Mouse (Mus musculus) liver, embryonic 15.5 days (tissue): ENCODE measurements around the gene Olfr1023. TPM values are rescaled to one million over a fixed set of nuclear protein-coding genes. Genes with fewer than 3 reads are reported as not detected.

ENCODE experiments used
- ATAC-seq: fragments of 200-750 bp; cut with Nextera tagmentation; 2 replicates; pipeline ENCODE4 v1.8.0; 2017; ENCODE audit warnings: moderate number of reproducible peaks, mild to moderate bottlenecking, moderate library complexity; ENCODE audit not compliant: insufficient read depth
- H3K27ac ChIP-seq: fragments of 300-500 bp; sonication (generic); replicated peaks from 2 replicates; pipeline ENCODE4 v1.5.1; 2015; ENCODE audit warnings: mild to moderate bottlenecking, inconsistent platforms
- H3K27me3 ChIP-seq: fragments of 300-500 bp; sonication (generic); 2 replicates; pipeline ENCODE4 v1.6.1; 2015; ENCODE audit warnings: mild to moderate bottlenecking, inconsistent platforms
- H3K36me3 ChIP-seq: fragments of 300-500 bp; sonication (generic); replicated peaks from 2 replicates; pipeline ENCODE4 v1.6.1; 2015; ENCODE audit warnings: moderate library complexity, mild to moderate bottlenecking, inconsistent platforms
- H3K4me1 ChIP-seq: fragments of 300-500 bp; sonication (generic); replicated peaks from 2 replicates; pipeline ENCODE4 v1.6.1; 2015; ENCODE audit warnings: inconsistent platforms
- H3K4me2 ChIP-seq: fragments of 300-500 bp; sonication (generic); 2 replicates; pipeline ENCODE4 v1.6.1; 2015; ENCODE audit warnings: moderate library complexity, mild to moderate bottlenecking, inconsistent platforms
- H3K4me3 ChIP-seq: fragments of 300-500 bp; sonication (generic); replicated peaks from 2 replicates; pipeline ENCODE4 v1.5.1; 2015; ENCODE audit warnings: mild to moderate bottlenecking, inconsistent platforms
- H3K9ac ChIP-seq: fragments of 300-500 bp; sonication (generic); 2 replicates; pipeline ENCODE4 v1.6.1; 2015; ENCODE audit warnings: moderate library complexity, mild to moderate bottlenecking, inconsistent platforms
- H3K9me3 ChIP-seq: fragments of 300-500 bp; sonication (generic); replicated peaks from 2 replicates; pipeline ENCODE4 v1.6.1; 2016; ENCODE audit warnings: inconsistent platforms
- WGBS: fragments of 180-500 bp; shearing (Covaris S2); methylation state at CpG from one replicate; pipeline ENCODE4 v1.1.7; 2015; ENCODE audit warnings: mixed read lengths; ENCODE audit not compliant: insufficient replicate concordance; 5-methylcytosine and 5-hydroxymethylcytosine counted together
- polyA plus RNA-seq: library from polyadenylated mRNA; unstranded; fragments of >200 nt; fragmentation: Nextera tagmentation; extraction: Ambion mirVana; gene quantifications from 2 replicates; pipeline ENCODE4 v1.2.1, GENCODE M21; 2015

Olfr1023 gene
- not detected in 2 replicates for polyA plus RNA-seq

- no peaks in the 10 kb centered on the region for H3K27me3 ChIP-seq
- no peaks in the 10 kb centered on the region for H3K4me1 ChIP-seq
- no peak within 1 kb of the TSS for H3K9ac ChIP-seq
- H3K4me2 ChIP-seq, result no peak within 1 kb of the TSS
- H3K27ac ChIP-seq, result no peak within 1 kb of the TSS
- WGBS, result 52% methylated on average over 2 of the region's 2 CpGs
- H3K36me3 ChIP-seq, result no peaks in the 10 kb centered on the region
- no peak within 1 kb of the TSS for H3K4me3 ChIP-seq
- no peaks in the 10 kb centered on the region for H3K9me3 ChIP-seq
- ATAC-seq, result no peak
Observed at GRCm38 (mm10) chr2:85885340-85885739, at the start of gene Olfr1023. TSS of gene Olfr1023 (plus strand) at chr2:85885640.

GRCm38 (mm10) chr2:85845383-85845782 is 40.1 kb upstream of the Olfr1023 start, which contains the start of gene Olfr1019:
TSS of gene Olfr1019 (minus strand) at chr2:85845483.
- no peak within 1 kb of the TSS for H3K4me3 ChIP-seq
- no peak for ATAC-seq
- no peaks in the 10 kb centered on the region for H3K36me3 ChIP-seq
- no peak within 1 kb of the TSS for H3K9ac ChIP-seq
- H3K9me3 ChIP-seq, result no peaks in the 10 kb centered on the region
- H3K27ac ChIP-seq, result no peak within 1 kb of the TSS
- no peaks in the 10 kb centered on the region for H3K27me3 ChIP-seq
- H3K4me2 ChIP-seq, result no peak within 1 kb of the TSS
- no peaks in the 10 kb centered on the region for H3K4me1 ChIP-seq

GRCm38 (mm10) chr2:85846730-85847129 is 38.7 kb upstream of the Olfr1023 start, which contains the start of gene Olfr1020:
TSS of gene Olfr1020 (plus strand) at chr2:85847030.
- H3K4me2 ChIP-seq, result no peak within 1 kb of the TSS
- 48% methylated on average over 1 of the region's 1 CpGs for WGBS
- H3K9me3 ChIP-seq, result no peaks in the 10 kb centered on the region
- no peak within 1 kb of the TSS for H3K4me3 ChIP-seq
- no peak within 1 kb of the TSS for H3K27ac ChIP-seq
- H3K36me3 ChIP-seq, result no peaks in the 10 kb centered on the region
- no peaks in the 10 kb centered on the region for H3K4me1 ChIP-seq
- H3K27me3 ChIP-seq, result no peaks in the 10 kb centered on the region
- no peak for ATAC-seq
- no peak within 1 kb of the TSS for H3K9ac ChIP-seq

GRCm38 (mm10) chr2:85868294-85868693 is 17.1 kb upstream of the Olfr1023 start, which contains the start of gene Olfr1022:
TSS of gene Olfr1022 (plus strand) at chr2:85868594.
- no peaks in the 10 kb centered on the region for H3K36me3 ChIP-seq
- H3K4me1 ChIP-seq, result no peaks in the 10 kb centered on the region
- no peaks in the 10 kb centered on the region for H3K9me3 ChIP-seq
- no peaks in the 10 kb centered on the region for H3K27me3 ChIP-seq
- no peak for ATAC-seq
- no peak within 1 kb of the TSS for H3K9ac ChIP-seq
- H3K4me2 ChIP-seq, result no peak within 1 kb of the TSS
- H3K27ac ChIP-seq, result no peak within 1 kb of the TSS
- no peak within 1 kb of the TSS for H3K4me3 ChIP-seq
- 36% methylated on average over 2 of the region's 2 CpGs for WGBS

- Histone ChIP-seq H3K27me3 (no peaks in the 10 kb centered on the region), H3K9me3 (no peaks in the 10 kb centered on the region), H3K9ac (no peak within 1 kb of the TSS), H3K36me3 (no peaks in the 10 kb centered on the region), H3K4me1 (no peaks in the 10 kb centered on the region), H3K4me3 (no peak within 1 kb of the TSS), H3K4me2 (no peak within 1 kb of the TSS), H3K27ac (no peak within 1 kb of the TSS)
- 61% methylated on average over 3 of the region's 3 CpGs for WGBS
- no peak for ATAC-seq
Observed at GRCm38 (mm10) chr2:85904952-85905351, 19.5 kb downstream of the Olfr1023 start, which contains the start of gene Olfr1024. TSS of gene Olfr1024 (minus strand) at chr2:85905052.

GRCm38 (mm10) chr2:85913197-85913596 is 27.8 kb downstream of the Olfr1023 start:
- H3K4me2 ChIP-seq, result no peak overlapping the region
- H3K27ac ChIP-seq, result no peak overlapping the region
- no peak overlapping the region for H3K9ac ChIP-seq
- H3K27me3 ChIP-seq, result no peaks in the 10 kb centered on the region
- no peaks in the 10 kb centered on the region for H3K4me1 ChIP-seq
- H3K4me3 ChIP-seq, result no peak overlapping the region
- H3K36me3 ChIP-seq, result no peaks in the 10 kb centered on the region
- H3K9me3 ChIP-seq, result no peaks in the 10 kb centered on the region
- no peak for ATAC-seq

- ATAC-seq, result no peak
- Histone ChIP-seq H3K36me3 (no peaks in the 10 kb centered on the region), H3K27ac (no peak within 1 kb of the TSS)
Observed at GRCm38 (mm10) chr2:85914893-85915292, 29.5 kb downstream of the Olfr1023 start, which contains the start of gene Olfr1025-ps1. TSS of gene Olfr1025-ps1 (plus strand) at chr2:85915193.

GRCm38 (mm10) chr2:85921258-85921657 is 35.8 kb downstream of the Olfr1023 start, which contains the start of gene Olfr1026:
TSS of gene Olfr1026 (plus strand) at chr2:85921558.
- H3K4me2 ChIP-seq, result no peak within 1 kb of the TSS
- H3K9ac ChIP-seq, result no peak within 1 kb of the TSS
- no peak within 1 kb of the TSS for H3K4me3 ChIP-seq
- H3K27me3 ChIP-seq, result no peaks in the 10 kb centered on the region
- no peak for ATAC-seq
- H3K27ac ChIP-seq, result no peak within 1 kb of the TSS
- no peaks in the 10 kb centered on the region for H3K4me1 ChIP-seq
- 66% methylated on average over 3 of the region's 3 CpGs for WGBS
- no peaks in the 10 kb centered on the region for H3K9me3 ChIP-seq
- no peaks in the 10 kb centered on the region for H3K36me3 ChIP-seq

More at GRCm38 (mm10) chr2:85914893-85915292, 29.5 kb downstream of the Olfr1023 start, which contains the start of gene Olfr1025-ps1:
- no peaks in the 10 kb centered on the region for H3K9me3 ChIP-seq
- no peak within 1 kb of the TSS for H3K9ac ChIP-seq
- WGBS, result 23% methylated on average over 1 of the region's 1 CpGs
- H3K4me3 ChIP-seq, result no peak within 1 kb of the TSS
- no peak within 1 kb of the TSS for H3K4me2 ChIP-seq
- H3K27me3 ChIP-seq, result no peaks in the 10 kb centered on the region
- H3K4me1 ChIP-seq, result no peaks in the 10 kb centered on the region

Other genes starting within 250 kb of the Olfr1023 start
- not detected in 2 replicates for gene Olfr1002, start 234.9 kb upstream of the Olfr1023 start, polyA plus RNA-seq
- gene Olfr154, start 221.2 kb upstream of the Olfr1023 start, polyA plus RNA-seq, result not detected in 2 replicates
- not detected in 2 replicates for gene Olfr1006, start 206.9 kb upstream of the Olfr1023 start, polyA plus RNA-seq
- gene Olfr1008, start 196.2 kb upstream of the Olfr1023 start, polyA plus RNA-seq, result not detected in 2 replicates
- gene Olfr1009, start 170.2 kb upstream of the Olfr1023 start, polyA plus RNA-seq, result not detected in 2 replicates
- gene Olfr1012, start 122.9 kb upstream of the Olfr1023 start, polyA plus RNA-seq, result not detected in 2 replicates
- gene Olfr1013, start 118.5 kb upstream of the Olfr1023 start, polyA plus RNA-seq, result not detected in 2 replicates
- not detected in 2 replicates for gene Olfr1014, start 112.9 kb upstream of the Olfr1023 start, polyA plus RNA-seq
- not detected in 2 replicates for gene Olfr1015, start 103.6 kb upstream of the Olfr1023 start, polyA plus RNA-seq
- not detected in 2 replicates for gene Olfr1016, start 83.1 kb upstream of the Olfr1023 start, polyA plus RNA-seq
- gene Olfr1018, start 67.2 kb upstream of the Olfr1023 start, polyA plus RNA-seq, result not detected in 2 replicates
- not detected in 2 replicates for gene Olfr1019, start 40.2 kb upstream of the Olfr1023 start, polyA plus RNA-seq
- not detected in 2 replicates for gene Olfr1020, start 38.6 kb upstream of the Olfr1023 start, polyA plus RNA-seq
- not detected in 2 replicates for gene Olfr1022, start 17.0 kb upstream of the Olfr1023 start, polyA plus RNA-seq
- not detected in 2 replicates for gene Olfr1024, start 19.4 kb downstream of the Olfr1023 start, polyA plus RNA-seq
- not detected in 2 replicates for gene Olfr1025-ps1, start 29.6 kb downstream of the Olfr1023 start, polyA plus RNA-seq
- not detected in 2 replicates for gene Olfr1026, start 35.9 kb downstream of the Olfr1023 start, polyA plus RNA-seq
- not detected in 2 replicates for gene Olfr1028, start 64.8 kb downstream of the Olfr1023 start, polyA plus RNA-seq
- not detected in 2 replicates for gene Olfr1029, start 88.3 kb downstream of the Olfr1023 start, polyA plus RNA-seq
- gene Olfr1030, start 93.6 kb downstream of the Olfr1023 start, polyA plus RNA-seq, result not detected in 2 replicates
- not detected in 2 replicates for gene Olfr1031, start 104.7 kb downstream of the Olfr1023 start, polyA plus RNA-seq
- gene Olfr1032, start 119.9 kb downstream of the Olfr1023 start, polyA plus RNA-seq, result not detected in 2 replicates
- gene Olfr1033, start 135.0 kb downstream of the Olfr1023 start, polyA plus RNA-seq, result 0.98 and 1.3 TPM in 2 replicates
- gene Olfr1034, start 160.2 kb downstream of the Olfr1023 start, polyA plus RNA-seq, result 0.05 TPM in 2 replicates
- gene Olfr1036, start 188.4 kb downstream of the Olfr1023 start, polyA plus RNA-seq, result not detected in 2 replicates
- not detected in 2 replicates for gene Olfr1037, start 201.7 kb downstream of the Olfr1023 start, polyA plus RNA-seq